Mouse (Mus musculus) embryonic facial prominence, embryonic 12.5 days (tissue): Measurements from ENCODE around the gene Gga3. TPM values are rescaled to one million over a fixed set of nuclear protein-coding genes. Genes with fewer than 3 reads are reported as not detected.
A peak's percentile ranks its signal among the peaks of the same experiment; 100 is the strongest.

ENCODE experiments used
- ATAC-seq: fragments of 200-750 bp; cut with Nextera tagmentation; 2 replicates; pipeline ENCODE4 v1.8.0; 2017; ENCODE audit not compliant: insufficient number of reproducible peaks, insufficient read depth, low FRiP score, low TSS enrichment
- H3K27ac ChIP-seq: fragments of 300-500 bp; sonication (generic); 2 replicates; pipeline ENCODE4 v1.5.1; 2016; ENCODE audit warnings: mild to moderate bottlenecking
- H3K27me3 ChIP-seq: fragments of 300-500 bp; sonication (generic); 2 replicates; pipeline ENCODE4 v1.6.1; 2016; ENCODE audit warnings: mild to moderate bottlenecking, moderate library complexity
- H3K36me3 ChIP-seq: fragments of 300-500 bp; sonication (generic); 2 replicates; pipeline ENCODE4 v1.6.1; 2016; ENCODE audit warnings: mild to moderate bottlenecking
- H3K4me1 ChIP-seq: fragments of 300-500 bp; sonication (generic); 2 replicates; pipeline ENCODE4 v1.6.1; 2016
- H3K4me2 ChIP-seq: fragments of 300-500 bp; sonication (generic); replicated peaks from 2 replicates; pipeline ENCODE4 v1.6.1; 2016; ENCODE audit warnings: mild to moderate bottlenecking, moderate library complexity
- H3K4me3 ChIP-seq: fragments of 300-500 bp; sonication (generic); 2 replicates; pipeline ENCODE4 v1.5.1; 2016; ENCODE audit warnings: mild to moderate bottlenecking
- H3K9ac ChIP-seq: fragments of 300-500 bp; sonication (generic); 2 replicates; pipeline ENCODE4 v1.6.1; 2016; ENCODE audit warnings: mild to moderate bottlenecking, moderate library complexity
- H3K9me3 ChIP-seq: fragments of 300-500 bp; sonication (generic); 2 replicates; pipeline ENCODE4 v1.6.1; 2016; ENCODE audit warnings: mild to moderate bottlenecking, moderate library complexity
- WGBS: fragments of 180-500 bp; shearing (Covaris S2); methylation state at CpG from one replicate; pipeline ENCODE4 v1.1.7; 2016; 5-methylcytosine and 5-hydroxymethylcytosine counted together
- polyA plus RNA-seq: library from polyadenylated mRNA; unstranded; fragments of >200 nt; fragmentation: Nextera tagmentation; extraction: Ambion mirVana; gene quantifications from 2 replicates; pipeline ENCODE4 v1.2.1, GENCODE M21; 2016

Gene Gga3
- polyA plus RNA-seq, 1 experiment from 2014 or later, result 29.1 TPM

GRCm38 (mm10) chr11:115584376-115585073 is 19.3 kb downstream of the Gga3 start:
- ATAC-seq, result no peak
- Histone ChIP-seq H3K4me2 (no peak overlapping the region), H3K4me3 (no peak overlapping the region), H3K27ac (no peak overlapping the region), H3K9me3 (no peaks in the 10 kb centered on the region), H3K36me3 (peaks cover 93% of the 10 kb centered on the region), H3K27me3 (no peaks in the 10 kb centered on the region), H3K9ac (no peak overlapping the region), H3K4me1 (no peaks in the 10 kb centered on the region)
- 87% methylated on average over 10 of the region's 10 CpGs for WGBS

GRCm38 (mm10) chr11:115582913-115583606 is 20.8 kb downstream of the Gga3 start:
- H3K9me3 ChIP-seq, result no peaks in the 10 kb centered on the region
- H3K4me1 ChIP-seq, result no peaks in the 10 kb centered on the region
- H3K36me3 ChIP-seq, result peaks cover 96% of the 10 kb centered on the region
- no peaks in the 10 kb centered on the region for H3K27me3 ChIP-seq
- H3K4me2 ChIP-seq, result no peak overlapping the region
- 84% methylated on average over 10 of the region's 10 CpGs for WGBS
- H3K4me3 ChIP-seq, result no peak overlapping the region
- H3K27ac ChIP-seq, result no peak overlapping the region
- ATAC-seq, result no peak
- no peak overlapping the region for H3K9ac ChIP-seq

GRCm38 (mm10) chr11:115579080-115579479 is 24.8 kb downstream of the Gga3 start:
- Histone ChIP-seq H3K27ac (no peak overlapping the region), H3K27me3 (no peaks in the 10 kb centered on the region), H3K9ac (no peak overlapping the region), H3K4me2 (no peak overlapping the region), H3K36me3 (peaks cover 67% of the 10 kb centered on the region), H3K9me3 (no peaks in the 10 kb centered on the region), H3K4me1 (no peaks in the 10 kb centered on the region), H3K4me3 (no peak overlapping the region)
- ATAC-seq, result no peak

GRCm38 (mm10) chr11:115564961-115565360 is 38.9 kb downstream of the Gga3 start:
- no peaks in the 10 kb centered on the region for H3K27me3 ChIP-seq
- WGBS, result 18% methylated on average over 7 of the region's 7 CpGs
- peak overlapping the region; percentile 78 for H3K4me2 ChIP-seq
- H3K4me1 ChIP-seq, result peaks cover 14% of the 10 kb centered on the region
- no peaks in the 10 kb centered on the region for H3K9me3 ChIP-seq
- H3K36me3 ChIP-seq, result peaks cover 44% of the 10 kb centered on the region
- H3K27ac ChIP-seq, result no peak overlapping the region
- H3K9ac ChIP-seq, result peak overlapping the region; percentile 78
- H3K4me3 ChIP-seq, result peak overlapping the region; percentile 76
- no peak for ATAC-seq

GRCm38 (mm10) chr11:115564064-115564809 is 39.6 kb downstream of the Gga3 start, which contains the start of gene Nup85:
Gene Nup85 (plus strand): TSS chr11:115564434.
- Histone ChIP-seq H3K4me2 (peak within 1 kb of the TSS; percentile 78), H3K27ac (peak within 1 kb of the TSS; percentile 88), H3K4me1 (peaks cover 14% of the 10 kb centered on the region), H3K27me3 (no peaks in the 10 kb centered on the region), H3K4me3 (peak within 1 kb of the TSS; percentile 76), H3K9me3 (no peaks in the 10 kb centered on the region), H3K36me3 (peaks cover 37% of the 10 kb centered on the region), H3K9ac (peak within 1 kb of the TSS; percentile 78)
- WGBS, result under 1% methylated on average over 42 of the region's 42 CpGs
- ATAC-seq, result peak; percentile 88

GRCm38 (mm10) chr11:115563406-115563805 is 40.4 kb downstream of the Gga3 start:
- Histone ChIP-seq H3K4me2 (peak overlapping the region; percentile 78), H3K4me1 (peaks cover 14% of the 10 kb centered on the region), H3K36me3 (peaks cover 29% of the 10 kb centered on the region), H3K4me3 (peak overlapping the region; percentile 76), H3K27me3 (no peaks in the 10 kb centered on the region), H3K27ac (peak overlapping the region; percentile 88; the same call in 1 of the 2 replicates), H3K9ac (peak overlapping the region; percentile 78; the same call in 1 of the 2 replicates), H3K9me3 (no peaks in the 10 kb centered on the region)
- WGBS, result 51% methylated on average over 4 of the region's 4 CpGs
- ATAC-seq, result no peak

- H3K4me3 ChIP-seq, result no peak overlapping the region
- no peak overlapping the region for H3K27ac ChIP-seq
- no peak for ATAC-seq
- 77% methylated on average over 17 of the region's 17 CpGs for WGBS
- no peaks in the 10 kb centered on the region for H3K9me3 ChIP-seq
- no peaks in the 10 kb centered on the region for H3K4me1 ChIP-seq
- no peak overlapping the region for H3K9ac ChIP-seq
- H3K36me3 ChIP-seq, result no peaks in the 10 kb centered on the region
- no peaks in the 10 kb centered on the region for H3K27me3 ChIP-seq
- no peak overlapping the region for H3K4me2 ChIP-seq
These were observed 48.1 kb downstream of the Gga3 start for GRCm38 (mm10) chr11:115555717-115556116.

- ATAC-seq, result no peak
- H3K27ac ChIP-seq, result no peak overlapping the region
- H3K9ac ChIP-seq, result no peak overlapping the region
- H3K4me3 ChIP-seq, result no peak overlapping the region
- H3K4me2 ChIP-seq, result no peak overlapping the region
- no peaks in the 10 kb centered on the region for H3K27me3 ChIP-seq
- H3K4me1 ChIP-seq, result no peaks in the 10 kb centered on the region
- H3K9me3 ChIP-seq, result no peaks in the 10 kb centered on the region
- no peaks in the 10 kb centered on the region for H3K36me3 ChIP-seq
- WGBS, result 56% methylated on average over 4 of the region's 4 CpGs
These were observed 51.1 kb downstream of the Gga3 start for GRCm38 (mm10) chr11:115552783-115553182.

- H3K9ac ChIP-seq, result no peak overlapping the region
- H3K27me3 ChIP-seq, result 0 out of 2 replicates have a peak, but pooled peaks cover 3% of the 10 kb centered on the region
- no peaks in the 10 kb centered on the region for H3K36me3 ChIP-seq
- H3K4me3 ChIP-seq, result no peak overlapping the region
- 76% methylated on average over 4 of the region's 4 CpGs for WGBS
- no peaks in the 10 kb centered on the region for H3K4me1 ChIP-seq
- ATAC-seq, result no peak
- no peaks in the 10 kb centered on the region for H3K9me3 ChIP-seq
- no peak overlapping the region for H3K27ac ChIP-seq
- H3K4me2 ChIP-seq, result no peak overlapping the region
These were observed 60.3 kb downstream of the Gga3 start for GRCm38 (mm10) chr11:115543571-115543970.

- Histone ChIP-seq H3K9me3 (no peaks in the 10 kb centered on the region), H3K9ac (no peak overlapping the region), H3K27me3 (no peaks in the 10 kb centered on the region), H3K36me3 (peaks cover 7% of the 10 kb centered on the region), H3K4me3 (no peak overlapping the region), H3K27ac (no peak overlapping the region), H3K4me2 (no peak overlapping the region), H3K4me1 (peaks cover 13% of the 10 kb centered on the region; the same call in 1 of the 2 replicates)
- no peak for ATAC-seq
- WGBS, result 62% methylated on average over 2 of the region's 2 CpGs
These were observed 65.8 kb downstream of the Gga3 start for GRCm38 (mm10) chr11:115538045-115538444.

- Histone ChIP-seq H3K4me2 (peak overlapping the region; percentile 46), H3K4me3 (peak overlapping the region; percentile 93), H3K36me3 (peaks cover 17% of the 10 kb centered on the region), H3K9me3 (no peaks in the 10 kb centered on the region), H3K4me1 (peaks cover 13% of the 10 kb centered on the region; the same call in 1 of the 2 replicates), H3K9ac (peak overlapping the region; percentile 5; the same call in 1 of the 2 replicates), H3K27me3 (no peaks in the 10 kb centered on the region), H3K27ac (peak overlapping the region; percentile 100)
- 0 out of 2 replicates have a peak, but pooled peaks have one; percentile 10 for ATAC-seq
- 89% methylated on average over 10 of the region's 10 CpGs for WGBS
These were observed 66.8 kb downstream of the Gga3 start for GRCm38 (mm10) chr11:115536856-115537568.
